Mouse (Mus musculus) midbrain, embryonic 16.5 days (tissue): Measurements from ENCODE around the gene Hnrnpa2b1. TPM values are rescaled to one million over a fixed set of nuclear protein-coding genes. Genes with fewer than 3 reads are reported as not detected.

Experiments used
- ATAC-seq: fragments of 200-750 bp; cut with Nextera tagmentation; 2 replicates; pipeline ENCODE4 v1.8.0; 2017; ENCODE audit warnings: moderate TSS enrichment
- H3K27ac ChIP-seq: fragments of 300-500 bp; sonication (generic); 2 replicates; pipeline ENCODE4 v1.5.1; 2014; ENCODE audit warnings: mild to moderate bottlenecking, low read length, mixed read lengths
- H3K27me3 ChIP-seq: fragments of 300-500 bp; sonication (generic); 2 replicates; pipeline ENCODE4 v1.6.1; 2014; ENCODE audit warnings: low read depth, low read length, mixed read lengths; ENCODE audit not compliant: control insufficient read depth, insufficient read depth
- H3K36me3 ChIP-seq: fragments of 300-500 bp; sonication (generic); 2 replicates; pipeline ENCODE4 v1.6.1; 2014; ENCODE audit warnings: mild to moderate bottlenecking, low read length, moderate library complexity, mixed read lengths; ENCODE audit not compliant: control insufficient read depth, insufficient read depth
- H3K4me1 ChIP-seq: fragments of 300-500 bp; sonication (generic); 2 replicates; pipeline ENCODE4 v1.6.1; 2014; ENCODE audit warnings: mild to moderate bottlenecking, low read length, mixed read lengths; ENCODE audit not compliant: control insufficient read depth, insufficient read depth
- H3K4me2 ChIP-seq: fragments of 300-500 bp; sonication (generic); 2 replicates; pipeline ENCODE4 v1.6.1; 2014; ENCODE audit warnings: mild to moderate bottlenecking, low read length, mixed read lengths
- H3K4me3 ChIP-seq: fragments of 300-500 bp; sonication (generic); 2 replicates; pipeline ENCODE4 v1.5.1; 2014; ENCODE audit warnings: low read depth, mild to moderate bottlenecking, low read length, moderate library complexity, mixed read lengths
- H3K9ac ChIP-seq: fragments of 300-500 bp; sonication (generic); 2 replicates; pipeline ENCODE4 v1.6.1; 2014; ENCODE audit warnings: low read depth, low read length, mixed read lengths
- H3K9me3 ChIP-seq: fragments of 300-500 bp; sonication (generic); replicated peaks from 2 replicates; pipeline ENCODE4 v1.6.1; 2014; ENCODE audit warnings: mild to moderate bottlenecking, low read length, mixed read lengths; ENCODE audit not compliant: control insufficient read depth, poor library complexity, severe bottlenecking
- WGBS: fragments of 180-500 bp; shearing (Covaris S2); extraction: QIAGEN DNeasy Blood & Tissue Kit; methylation state at CpG from one replicate; pipeline ENCODE4 v1.1.7; 2014; 5-methylcytosine and 5-hydroxymethylcytosine counted together
- polyA plus RNA-seq: library from polyadenylated mRNA; unstranded; fragments of >200 nt; fragmentation: Nextera tagmentation; extraction: Ambion mirVana; gene quantifications from 2 replicates; pipeline ENCODE4 v1.2.1, GENCODE M21; 2015

Gene Hnrnpa2b1
- polyA plus RNA-seq, 1 experiment from 2014 or later: 1,316 TPM

- peak; percentile 60; the same call in 1 of the 2 replicates for ATAC-seq
- whole genome bisulfite sequencing: 37% methylated on average over 5 of the region's 5 CpGs
Observed at GRCm38 (mm10) chr6:51459313-51460020, 10.2 kb downstream of the Hnrnpa2b1 start.

GRCm38 (mm10) chr6:51458925-51459312, 10.8 kb downstream of the Hnrnpa2b1 start:
- peaks cover 31% of the 10 kb centered on the region for H3K36me3 ChIP-seq
- WGBS: 46% methylated on average over 2 of the region's 2 CpGs
- peak; percentile 16; the same call in 1 of the 2 replicates for ATAC-seq
- no peak overlapping the region for H3K9ac ChIP-seq
- no peak overlapping the region for H3K27ac ChIP-seq
- no peaks in the 10 kb centered on the region for H3K27me3 ChIP-seq
- H3K4me1 ChIP-seq: peaks cover 4% of the 10 kb centered on the region; the same call in 1 of the 2 replicates
- H3K4me2 ChIP-seq: no peak overlapping the region
- no peak overlapping the region for H3K4me3 ChIP-seq
- H3K9me3 ChIP-seq: no peaks in the 10 kb centered on the region

More at GRCm38 (mm10) chr6:51459313-51460020, 10.2 kb downstream of the Hnrnpa2b1 start:
- no peak overlapping the region for H3K27ac ChIP-seq
- H3K4me2 ChIP-seq: no peak overlapping the region
- H3K4me1 ChIP-seq: peaks cover 4% of the 10 kb centered on the region; the same call in 1 of the 2 replicates
- H3K9ac ChIP-seq: no peak overlapping the region
- H3K27me3 ChIP-seq: no peaks in the 10 kb centered on the region
- H3K36me3 ChIP-seq: peaks cover 32% of the 10 kb centered on the region
- H3K4me3 ChIP-seq: no peak overlapping the region
- H3K9me3 ChIP-seq: no peaks in the 10 kb centered on the region

- Histone ChIP-seq H3K9ac (no peak overlapping the region), H3K4me3 (no peak overlapping the region), H3K27me3 (no peaks in the 10 kb centered on the region), H3K36me3 (peaks cover 24% of the 10 kb centered on the region), H3K9me3 (no peaks in the 10 kb centered on the region), H3K27ac (no peak overlapping the region), H3K4me1 (no peaks in the 10 kb centered on the region), H3K4me2 (no peak overlapping the region)
- WGBS: 87% methylated on average over 8 of the region's 8 CpGs
- ATAC-seq: no peak
Observed at GRCm38 (mm10) chr6:51457770-51458387, 11.8 kb downstream of the Hnrnpa2b1 start.

- Histone ChIP-seq H3K27ac (no peak overlapping the region), H3K36me3 (peaks cover 22% of the 10 kb centered on the region), H3K4me3 (no peak overlapping the region), H3K9ac (no peak overlapping the region), H3K4me2 (no peak overlapping the region), H3K9me3 (no peaks in the 10 kb centered on the region), H3K4me1 (no peaks in the 10 kb centered on the region), H3K27me3 (no peaks in the 10 kb centered on the region)
- WGBS: 80% methylated on average over 3 of the region's 3 CpGs
- ATAC-seq: no peak
Observed at GRCm38 (mm10) chr6:51457283-51457682, 12.4 kb downstream of the Hnrnpa2b1 start.

- no peaks in the 10 kb centered on the region for H3K27me3 ChIP-seq
- no peak overlapping the region for H3K9ac ChIP-seq
- H3K4me1 ChIP-seq: no peaks in the 10 kb centered on the region
- H3K4me3 ChIP-seq: no peak overlapping the region
- 78% methylated on average over 1 of the region's 1 CpGs for WGBS
- H3K36me3 ChIP-seq: peaks cover 15% of the 10 kb centered on the region
- no peak for ATAC-seq
- no peaks in the 10 kb centered on the region for H3K9me3 ChIP-seq
- H3K27ac ChIP-seq: no peak overlapping the region
- H3K4me2 ChIP-seq: no peak overlapping the region
Observed at GRCm38 (mm10) chr6:51456198-51456597, 13.5 kb downstream of the Hnrnpa2b1 start.

- H3K9ac ChIP-seq: no peak overlapping the region
- no peak overlapping the region for H3K4me2 ChIP-seq
- WGBS: 65% methylated on average over 3 of the region's 3 CpGs
- ATAC-seq: no peak
- no peaks in the 10 kb centered on the region for H3K4me1 ChIP-seq
- H3K9me3 ChIP-seq: no peaks in the 10 kb centered on the region
- H3K27me3 ChIP-seq: no peaks in the 10 kb centered on the region
- no peak overlapping the region for H3K27ac ChIP-seq
- H3K4me3 ChIP-seq: no peak overlapping the region
- H3K36me3 ChIP-seq: peaks cover 9% of the 10 kb centered on the region
Observed at GRCm38 (mm10) chr6:51454949-51455348, 14.7 kb downstream of the Hnrnpa2b1 start.

- Histone ChIP-seq H3K4me2 (no peak overlapping the region), H3K27ac (no peak overlapping the region), H3K9ac (no peak overlapping the region), H3K36me3 (0 out of 2 replicates have a peak, but pooled peaks cover under 1% of the 10 kb centered on the region), H3K27me3 (no peaks in the 10 kb centered on the region), H3K4me1 (no peaks in the 10 kb centered on the region), H3K9me3 (no peaks in the 10 kb centered on the region), H3K4me3 (no peak overlapping the region)
- ATAC-seq: no peak
- 74% methylated on average over 7 of the region's 7 CpGs for WGBS
Observed at GRCm38 (mm10) chr6:51452927-51453503, 16.7 kb downstream of the Hnrnpa2b1 start.

GRCm38 (mm10) chr6:51442191-51442835, 27.4 kb downstream of the Hnrnpa2b1 start:
- 66% methylated on average over 9 of the region's 9 CpGs for WGBS
- no peak overlapping the region for H3K4me2 ChIP-seq
- H3K27me3 ChIP-seq: no peaks in the 10 kb centered on the region
- no peaks in the 10 kb centered on the region for H3K4me1 ChIP-seq
- no peaks in the 10 kb centered on the region for H3K9me3 ChIP-seq
- no peak overlapping the region for H3K27ac ChIP-seq
- H3K36me3 ChIP-seq: no peaks in the 10 kb centered on the region
- no peak for ATAC-seq
- H3K4me3 ChIP-seq: no peak overlapping the region
- H3K9ac ChIP-seq: no peak overlapping the region
